12 mouse cellular contexts compared by ENCODE assay signal in the genomic region with DNA sequence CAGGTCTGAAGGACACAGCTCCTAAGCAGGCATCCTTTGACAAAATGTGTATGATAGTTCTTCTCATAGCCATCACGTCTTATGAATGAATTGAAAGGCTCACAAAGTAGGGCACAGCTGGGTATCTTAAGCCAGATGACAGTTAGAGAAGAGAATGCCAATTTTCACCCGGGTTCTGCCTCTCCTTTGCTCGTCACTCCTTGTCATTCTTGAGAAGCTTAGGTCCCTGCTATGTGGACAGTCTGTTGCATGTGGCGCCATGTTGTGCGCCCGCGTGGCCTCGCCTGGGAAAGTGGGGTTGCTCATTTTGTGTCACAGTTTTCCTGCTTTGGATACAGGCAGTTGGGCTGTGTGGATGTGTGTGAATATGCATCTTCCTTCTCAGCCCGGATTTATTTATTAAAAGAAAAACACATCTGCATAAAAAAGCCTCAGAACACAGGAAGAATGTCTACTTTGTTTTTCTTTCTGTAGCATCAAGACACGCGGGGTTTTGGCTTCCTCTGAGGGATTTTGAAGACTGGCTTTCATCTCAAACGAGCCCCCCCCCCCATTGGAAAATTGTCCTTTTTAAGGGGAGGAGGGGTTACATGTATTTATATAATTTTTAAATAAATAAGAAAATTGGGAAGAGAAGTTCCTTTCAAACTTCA.
A peak's percentile ranks its signal among the peaks of the same experiment; 100 is the strongest.
DNase-seq lines count a peak whose midpoint lies in the region; ATAC-seq and TF ChIP-seq lines count a peak whose summit lies in the region.
"Had no signal": no experiment of that assay in that cellular context is flagged by ENCODE, and none has a peak within 500 bp of the region (broad histone marks: within the 10 kb centered on the region; RNA-seq: fewer than 3 reads in every experiment).

No protein-coding gene starts in this region.

- 0 out of 2 replicates have a peak overlapping the region, but pooled peaks have one; percentile 16 for H3K27ac ChIP-seq in intestine, embryonic 14.5 days (ENCODE audit: low read depth)
- H3K27ac ChIP-seq in intestine, postnatal 0 days (ENCODE audit: low read depth, low read length): no peak overlapping the region
- H3K27ac ChIP-seq: midbrain, embryonic 12.5 days had no signal

- H3K9ac ChIP-seq in intestine, embryonic 14.5 days (ENCODE audit: low read length): no peak overlapping the region
- H3K9ac ChIP-seq in intestine, postnatal 0 days (ENCODE audit: low read depth, low read length): no peak overlapping the region
- H3K9ac ChIP-seq: midbrain, embryonic 12.5 days had no signal

- peaks cover 72% of the 10 kb centered on the region for H3K4me1 ChIP-seq in intestine, embryonic 14.5 days (replicated peaks; ENCODE audit: control insufficient read depth, insufficient read depth, low read length)
- no peaks in the 10 kb centered on the region; the same call in 1 of the 2 replicates for H3K4me1 ChIP-seq in intestine, postnatal 0 days (replicated peaks; ENCODE audit: control insufficient read depth, insufficient read depth, low read length)

- no peak for TF ChIP-seq CTCF in intestine, postnatal 0 days (IDR thresholded peaks at IDR 0.05; ENCODE audit: low read depth)
- no peak for TF ChIP-seq CTCF in brain, embryonic 14.5 days (IDR thresholded peaks at IDR 0.05; ENCODE audit: borderline replicate concordance, extremely low read depth, insufficient read depth, insufficient read length)

- 0 out of 2 replicates have a peak, but pooled peaks cover 5% of the 10 kb centered on the region for H3K36me3 ChIP-seq in intestine, embryonic 14.5 days (ENCODE audit: control insufficient read depth, insufficient read depth, low read length)
- no peaks in the 10 kb centered on the region for H3K36me3 ChIP-seq in intestine, postnatal 0 days (ENCODE audit: control insufficient read depth, insufficient read depth)
- H3K36me3 ChIP-seq in myocyte (ENCODE audit: control insufficient read depth, insufficient read depth): no peaks in the 10 kb centered on the region
- H3K36me3 ChIP-seq: midbrain, embryonic 12.5 days had no signal

- no peak overlapping the region for H3K4me2 ChIP-seq in intestine, embryonic 14.5 days (ENCODE audit: low read length)
- H3K4me2 ChIP-seq in intestine, postnatal 0 days (replicated peaks; ENCODE audit: low read depth): no peak overlapping the region
- H3K4me2 ChIP-seq in myocyte (ENCODE audit: low read depth): peak overlapping the region; percentile 85
- H3K4me2 ChIP-seq: midbrain, embryonic 12.5 days had no signal

- DNase-seq in CD4-positive, CD25-positive, alpha-beta regulatory T cell, adult 2 months (ENCODE audit: low read depth, low spot score): peak; percentile 60
- DNase-seq in intestine, embryonic 14.5 days (ENCODE audit: low spot score): no peak
- peak; percentile 31 for DNase-seq in brain, embryonic 14.5 days (ENCODE audit: low read depth)
- DNase-seq: kidney, adult 11 months; right cerebral cortex, postnatal 4 days had no signal

- no peak overlapping the region for H3ac ChIP-seq in myocyte (ENCODE audit: control insufficient read depth, insufficient read length)

- ATAC-seq in CD4-positive, CD25-positive, alpha-beta regulatory T cell, adult 4 months: no peak
- no peak for ATAC-seq in intestine, embryonic 14.5 days (replicated peaks; ENCODE audit: low FRiP score, low TSS enrichment, low read depth)
- no peak for ATAC-seq in intestine, postnatal 0 days
- ATAC-seq in monocyte, adult 5-6 weeks (replicated peaks; ENCODE audit: insufficient number of reproducible peaks, low FRiP score, low TSS enrichment, poor library complexity, severe bottlenecking): no peak
- ATAC-seq in megakaryocyte, adult 5-6 weeks (ENCODE audit: poor library complexity, severe bottlenecking): no peak
- ATAC-seq: Patski had no signal

- no peak overlapping the region for H3K4me3 ChIP-seq in intestine, embryonic 14.5 days (ENCODE audit: low read depth, low read length)
- H3K4me3 ChIP-seq in intestine, postnatal 0 days (ENCODE audit: low read depth, low read length): no peak overlapping the region
- no peak overlapping the region for H3K4me3 ChIP-seq in myocyte
- H3K4me3 ChIP-seq: midbrain, embryonic 12.5 days had no signal

- no peaks in the 10 kb centered on the region for H3K9me3 ChIP-seq in intestine, embryonic 14.5 days (ENCODE audit: control insufficient read depth, low read length)
- no peaks in the 10 kb centered on the region for H3K9me3 ChIP-seq in intestine, postnatal 0 days (ENCODE audit: control insufficient read depth)
- H3K9me3 ChIP-seq: midbrain, embryonic 12.5 days had no signal

- no peaks in the 10 kb centered on the region for H3K27me3 ChIP-seq in intestine, embryonic 14.5 days (replicated peaks; ENCODE audit: control insufficient read depth, insufficient read depth, low read length)
- H3K27me3 ChIP-seq in intestine, postnatal 0 days (replicated peaks; ENCODE audit: control insufficient read depth, insufficient read depth, low read length): no peaks in the 10 kb centered on the region
- H3K27me3 ChIP-seq in myocyte (ENCODE audit: control insufficient read depth, insufficient read depth, insufficient read length): no peaks in the 10 kb centered on the region
- H3K27me3 ChIP-seq: Patski had no signal

- H3K79me2 ChIP-seq in myocyte (ENCODE audit: control insufficient read depth, insufficient read depth): peaks cover 64% of the 10 kb centered on the region

- no peak for TF ChIP-seq POLR2A in brain, embryonic 14.5 days (IDR thresholded peaks at IDR 0.05; ENCODE audit: borderline replicate concordance, extremely low read depth, insufficient read depth, insufficient read length, poor library complexity, severe bottlenecking)
- no peak for TF ChIP-seq POLR2A in myocyte (IDR thresholded peaks at IDR 0.05; ENCODE audit: insufficient read length, low read depth)

- 67% methylated on average over 12 of the region's 12 CpGs for WGBS in intestine, embryonic 14.5 days
- WGBS in intestine, postnatal 0 days: 66% methylated on average over 12 of the region's 12 CpGs

TF ChIP-seq in myocyte, 11 proteins besides CTCF, POLR2A, EP300 and RAD21:
- TF ChIP-seq TCF12 (IDR thresholded peaks at IDR 0.05; ENCODE audit: insufficient read depth, poor library complexity, severe bottlenecking) (no peak), TCF3 (IDR thresholded peaks at IDR 0.05; ENCODE audit: insufficient read length, low read depth) (no peak), MYOG (IDR thresholded peaks at IDR 0.05; ENCODE audit: control insufficient read depth in 1 of 3, insufficient read depth in 1 of 3, insufficient read length in 2 of 3, low read depth in 2 of 3) (no peak), CEBPB (IDR thresholded peaks at IDR 0.05; ENCODE audit: insufficient read depth, poor library complexity, severe bottlenecking) (no peak), POLR2AphosphoS2 (IDR thresholded peaks at IDR 0.05; ENCODE audit: insufficient read length, low read depth) (no peak), MYOD1 (IDR thresholded peaks at IDR 0.05; ENCODE audit: control insufficient read depth in 1 of 3, insufficient read length in 2 of 3, low read depth in 2 of 3) (no peak), REST (IDR thresholded peaks at IDR 0.05; ENCODE audit: insufficient read depth, insufficient read length) (no peak), E2F4 (IDR thresholded peaks at IDR 0.05; ENCODE audit: insufficient read depth) (no peak), USF1 (IDR thresholded peaks at IDR 0.05; ENCODE audit: low read depth) (no peak), SRF (IDR thresholded peaks at IDR 0.05; ENCODE audit: control insufficient read depth, insufficient read length, low read depth) (no peak), MAX (IDR thresholded peaks at IDR 0.05; ENCODE audit: low read depth) (no peak)
